Mouse (Mus musculus) erythroblast, embryonic 14.5 days (primary cell): ENCODE data around the gene Cd180.

Source experiments
- GATA1 ChIP-seq: IDR thresholded peaks from 2 replicates; pipeline ENCODE4 v1.6.1; 2012; ENCODE audit warnings: low read length, inconsistent platforms, mixed read lengths
- TAL1 ChIP-seq: IDR thresholded peaks from 3 replicates; pipeline ENCODE4 v1.6.1; 2012; ENCODE audit warnings: low read length, inconsistent platforms, mixed read lengths

- no peak for TF ChIP-seq GATA1
- no peak for TF ChIP-seq TAL1
Measured at GRCm38 (mm10) chr13:102700744-102701143, 7.4 kb downstream of the Cd180 start.
